Mouse (Mus musculus) embryonic facial prominence, embryonic 14.5 days (tissue): ENCODE measurements around the gene Tctn3. TPM values are rescaled to one million over a fixed set of nuclear protein-coding genes. Genes with fewer than 3 reads are reported as not detected.
"Not testable (repeated sequence)": the region's sequence is repeated elsewhere in the genome, so short reads cannot be mapped to it uniquely, and the experiment has no call there.

Experiments used
- ATAC-seq: fragments of 200-750 bp; cut with Nextera tagmentation; 2 replicates; pipeline ENCODE4 v1.8.0; 2017; ENCODE audit warnings: low read depth, moderate number of reproducible peaks, moderate TSS enrichment
- DNase-seq: peaks from one replicate; pipeline ENCODE4 v3.0.0-alpha.2; 2015; ENCODE audit warnings: low spot score
- H3K27ac ChIP-seq: fragments of 300-500 bp; sonication (generic); replicated peaks from 2 replicates; pipeline ENCODE4 v1.5.1; 2014; ENCODE audit warnings: low read depth, mild to moderate bottlenecking, low read length, moderate library complexity
- H3K27me3 ChIP-seq: fragments of 300-500 bp; sonication (generic); replicated peaks from 2 replicates; pipeline ENCODE4 v1.6.1; 2014; ENCODE audit warnings: low read length; ENCODE audit not compliant: control insufficient read depth, insufficient read depth
- H3K36me3 ChIP-seq: fragments of 300-500 bp; sonication (generic); 2 replicates; pipeline ENCODE4 v1.6.1; 2014; ENCODE audit warnings: low read length, mixed read lengths; ENCODE audit not compliant: control insufficient read depth, insufficient read depth
- H3K4me1 ChIP-seq: fragments of 300-500 bp; sonication (generic); 2 replicates; pipeline ENCODE4 v1.6.1; 2014; ENCODE audit warnings: antibody characterized with exemption, low read length; ENCODE audit not compliant: control insufficient read depth, insufficient read depth
- H3K4me2 ChIP-seq: fragments of 300-500 bp; sonication (generic); 2 replicates; pipeline ENCODE4 v1.6.1; 2014; ENCODE audit warnings: low read depth, mild to moderate bottlenecking, low read length, moderate library complexity, mixed read lengths
- H3K4me3 ChIP-seq: fragments of 300-500 bp; sonication (generic); 2 replicates; pipeline ENCODE4 v1.5.1; 2014; ENCODE audit warnings: low read depth, mild to moderate bottlenecking, low read length
- H3K9ac ChIP-seq: fragments of 300-500 bp; sonication (generic); 2 replicates; pipeline ENCODE4 v1.6.1; 2014; ENCODE audit warnings: low read depth, mild to moderate bottlenecking, low read length, moderate library complexity, mixed read lengths
- H3K9me3 ChIP-seq: fragments of 300-500 bp; sonication (generic); 2 replicates; pipeline ENCODE4 v1.6.1; 2016; ENCODE audit warnings: low read length; ENCODE audit not compliant: control insufficient read depth
- WGBS: fragments of 180-500 bp; shearing (Covaris S2); extraction: QIAGEN DNeasy Blood & Tissue Kit; methylation state at CpG from one replicate; pipeline ENCODE4 v1.1.7; 2014; 5-methylcytosine and 5-hydroxymethylcytosine counted together
- polyA plus RNA-seq: library from polyadenylated mRNA; unstranded; fragments of >200 nt; fragmentation: Nextera tagmentation; extraction: Ambion mirVana; gene quantifications from 2 replicates; pipeline ENCODE4 v1.2.1, GENCODE M21; 2014

Gene Tctn3
- polyA plus RNA-seq, 1 experiment from 2014 or later: 10.5 TPM

DNA sequence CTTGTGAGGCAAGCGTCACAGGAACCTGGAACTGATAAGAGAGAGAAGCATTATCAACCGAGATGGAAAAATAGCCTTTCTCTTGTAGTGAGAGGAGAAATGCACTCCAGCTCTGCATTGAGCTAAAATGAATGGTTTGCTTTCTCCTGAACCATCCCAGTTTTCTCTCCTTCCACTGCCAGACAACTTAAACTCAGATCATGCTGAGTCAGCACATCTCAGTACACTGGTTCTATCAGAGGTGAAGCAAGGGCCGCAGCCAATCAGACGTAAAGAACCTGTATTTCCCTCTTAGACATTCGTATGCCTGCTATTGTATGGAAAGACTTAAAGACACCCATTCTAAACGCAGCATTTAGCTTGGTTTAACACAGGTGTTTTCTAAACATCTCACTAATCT lies 4.4 kb downstream of the Tctn3 start:
- no peak overlapping the region for H3K27ac ChIP-seq
- no peak overlapping the region for H3K4me3 ChIP-seq
- no peak for ATAC-seq
- no peak overlapping the region for H3K4me2 ChIP-seq
- 91% methylated on average over 6 of the region's 6 CpGs for WGBS
- peaks cover 62% of the 10 kb centered on the region for H3K36me3 ChIP-seq
- no peak for DNase-seq
- H3K4me1 ChIP-seq: peaks cover 4% of the 10 kb centered on the region; the same call in 1 of the 2 replicates
- no peak overlapping the region for H3K9ac ChIP-seq
- no peaks in the 10 kb centered on the region for H3K27me3 ChIP-seq
- H3K9me3 ChIP-seq: no peaks in the 10 kb centered on the region

DNA sequence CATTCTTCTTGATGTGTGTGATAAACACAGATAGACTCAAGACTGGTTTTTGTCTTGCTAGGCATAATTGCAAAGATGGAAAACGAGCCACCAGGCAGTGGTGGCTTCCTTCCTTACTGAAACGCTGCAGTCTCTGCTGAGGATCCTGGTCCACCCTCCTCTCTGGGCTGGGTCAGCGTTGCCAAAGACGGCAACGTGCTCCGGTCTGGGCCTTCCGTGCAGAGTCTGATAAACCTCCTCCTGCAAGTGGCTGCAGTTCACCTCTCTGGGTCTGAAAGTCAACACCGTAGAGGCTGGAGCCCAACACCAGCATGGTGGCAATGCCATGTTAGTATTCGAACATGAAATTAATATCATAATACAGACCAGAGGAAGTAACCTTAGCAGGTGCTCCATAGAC lies 6.8 kb downstream of the Tctn3 start:
- 94% methylated on average over 9 of the region's 9 CpGs for WGBS
- Histone ChIP-seq H3K4me3 (no peak overlapping the region), H3K27me3 (no peaks in the 10 kb centered on the region), H3K36me3 (peaks cover 68% of the 10 kb centered on the region), H3K4me2 (no peak overlapping the region), H3K27ac (no peak overlapping the region), H3K9ac (no peak overlapping the region), H3K9me3 (no peaks in the 10 kb centered on the region), H3K4me1 (no peaks in the 10 kb centered on the region)
- ATAC-seq (no peak), DNase-seq (no peak)

DNA sequence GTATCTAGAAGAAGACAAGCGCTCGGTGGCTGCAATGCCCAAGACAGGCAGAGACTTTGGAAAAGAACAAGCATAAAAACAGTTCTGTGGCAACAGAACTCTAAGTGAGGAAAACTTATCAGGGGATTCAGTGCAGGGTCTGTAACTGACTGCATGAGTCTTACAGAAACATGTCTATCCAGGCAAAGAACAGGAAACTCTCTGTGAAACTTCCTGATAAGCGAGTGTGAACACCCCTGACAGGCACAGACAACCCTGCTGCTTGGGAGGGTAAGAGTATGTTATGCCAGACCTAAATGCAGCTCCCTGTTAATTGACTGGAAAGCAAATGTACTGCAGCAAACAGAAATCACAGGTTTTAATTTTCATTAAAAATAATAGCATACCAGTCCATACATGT lies 10.2 kb downstream of the Tctn3 start:
- Histone ChIP-seq H3K9me3 (no peaks in the 10 kb centered on the region), H3K9ac (no peak overlapping the region), H3K27ac (no peak overlapping the region), H3K36me3 (peaks cover 46% of the 10 kb centered on the region), H3K27me3 (no peaks in the 10 kb centered on the region), H3K4me2 (no peak overlapping the region), H3K4me1 (no peaks in the 10 kb centered on the region), H3K4me3 (no peak overlapping the region)
- WGBS: 85% methylated on average over 3 of the region's 3 CpGs
- DNase-seq (no peak), ATAC-seq (no peak)

DNA sequence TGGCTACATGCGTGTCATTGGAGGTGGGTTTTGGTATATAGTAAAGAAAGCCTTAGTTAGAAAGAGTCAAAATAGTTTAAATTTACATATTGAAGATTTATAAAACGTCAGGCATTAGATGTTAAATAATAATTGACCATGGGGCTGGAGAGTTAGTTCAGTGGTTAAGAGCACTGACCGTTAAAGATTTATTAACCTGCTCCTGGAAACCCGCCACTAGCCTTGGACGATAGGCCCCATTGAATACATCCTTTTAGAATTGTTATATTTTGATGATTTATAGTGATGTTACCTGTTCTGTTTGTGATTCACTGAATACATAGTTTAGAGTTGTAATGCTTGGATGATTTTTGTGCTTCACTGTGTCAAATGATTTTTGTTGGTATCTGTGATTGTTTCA lies 11.2 kb downstream of the Tctn3 start:
- H3K9ac ChIP-seq, H3K27me3 ChIP-seq, H3K9me3 ChIP-seq, DNase-seq, H3K4me2 ChIP-seq, H3K27ac ChIP-seq, H3K4me1 ChIP-seq, H3K4me3 ChIP-seq, ATAC-seq: not testable (repeated sequence)
- WGBS: 95% methylated on average over 5 of the region's 5 CpGs
- peaks cover 40% of the 10 kb centered on the region for H3K36me3 ChIP-seq

DNA sequence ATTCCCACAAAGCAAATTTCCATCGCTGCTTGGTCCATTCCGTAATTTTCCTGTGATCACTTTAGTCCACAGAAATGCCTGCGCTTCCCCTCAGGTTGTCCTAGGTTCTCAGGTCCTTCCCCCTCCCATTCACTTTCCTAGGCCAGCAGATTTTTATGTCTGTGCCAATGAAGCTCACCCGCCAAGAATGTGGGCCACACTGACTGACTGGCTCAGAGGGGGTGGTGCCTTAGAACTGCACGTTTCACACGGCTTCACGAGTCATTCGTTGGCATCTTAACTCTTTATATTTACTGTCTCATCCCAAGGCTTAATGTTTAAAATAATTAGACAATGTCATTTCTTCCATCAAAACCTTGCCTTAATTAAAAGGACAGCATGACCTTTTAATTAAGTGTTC lies 16.2 kb downstream of the Tctn3 start:
- Histone ChIP-seq H3K4me3 (no peak overlapping the region), H3K9me3 (no peaks in the 10 kb centered on the region), H3K36me3 (peaks cover 25% of the 10 kb centered on the region; the same call in 1 of the 2 replicates), H3K27me3 (no peaks in the 10 kb centered on the region), H3K9ac (no peak overlapping the region), H3K27ac (no peak overlapping the region), H3K4me2 (no peak overlapping the region), H3K4me1 (no peaks in the 10 kb centered on the region)
- DNase-seq: no peak
- 83% methylated on average over 8 of the region's 8 CpGs for WGBS
- no peak for ATAC-seq

DNA sequence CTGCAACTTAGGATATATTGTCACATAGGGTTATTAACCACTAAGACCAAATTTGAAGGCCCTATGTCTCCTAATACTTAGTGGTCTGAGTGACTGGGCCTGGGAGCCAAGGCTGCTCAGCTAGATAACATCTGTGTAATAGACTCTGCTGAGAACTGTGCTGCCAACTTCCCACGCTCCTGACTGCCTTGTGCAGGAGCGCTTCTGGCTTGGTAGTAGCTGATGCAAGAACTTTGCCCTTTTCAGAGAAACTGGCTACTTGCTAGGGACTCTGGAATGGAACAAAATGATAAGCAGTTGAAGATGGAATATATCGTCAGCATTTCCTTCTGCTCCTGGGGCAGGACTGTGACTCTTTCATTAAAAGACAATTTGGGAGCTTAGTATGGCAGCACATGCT lies 16.8 kb downstream of the Tctn3 start:
- H3K4me3 ChIP-seq: no peak overlapping the region
- ATAC-seq (no peak), DNase-seq (no peak)
- no peaks in the 10 kb centered on the region for H3K27me3 ChIP-seq
- no peaks in the 10 kb centered on the region for H3K9me3 ChIP-seq
- H3K27ac ChIP-seq: no peak overlapping the region
- peaks cover 25% of the 10 kb centered on the region; the same call in 1 of the 2 replicates for H3K36me3 ChIP-seq
- no peak overlapping the region for H3K9ac ChIP-seq
- H3K4me1 ChIP-seq: no peaks in the 10 kb centered on the region
- no peak overlapping the region for H3K4me2 ChIP-seq
- WGBS: 86% methylated on average over 3 of the region's 3 CpGs

DNA sequence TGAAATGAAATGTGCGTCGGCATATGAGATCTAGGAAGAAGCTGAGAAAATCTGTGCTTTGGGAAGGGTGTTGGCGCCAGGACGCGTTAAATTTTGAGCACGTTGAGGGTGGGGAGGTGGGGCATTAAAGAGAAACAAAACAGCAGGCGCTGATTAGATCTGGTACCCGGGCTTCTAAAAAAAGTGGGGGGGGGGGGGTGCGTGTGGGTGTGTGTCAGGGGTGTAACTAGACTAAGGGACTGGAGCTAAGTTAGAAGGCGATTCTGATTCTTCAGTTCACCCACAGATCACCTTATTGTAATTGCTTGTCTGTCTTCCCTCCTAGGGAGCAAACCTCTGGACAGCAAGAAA lies 22.5 kb downstream of the Tctn3 start:
- DNase-seq (no peak), ATAC-seq (no peak)
- H3K4me1 ChIP-seq: peaks cover 10% of the 10 kb centered on the region
- peak overlapping the region; percentile 73 for H3K27ac ChIP-seq
- H3K4me2 ChIP-seq: peak overlapping the region; percentile 79
- peak overlapping the region; percentile 59 for H3K9ac ChIP-seq
- H3K9me3 ChIP-seq: no peaks in the 10 kb centered on the region
- H3K4me3 ChIP-seq: peak overlapping the region; percentile 72
- peaks cover 14% of the 10 kb centered on the region for H3K36me3 ChIP-seq
- WGBS: under 1% methylated on average over 9 of the region's 10 CpGs
- no peaks in the 10 kb centered on the region for H3K27me3 ChIP-seq

DNA sequence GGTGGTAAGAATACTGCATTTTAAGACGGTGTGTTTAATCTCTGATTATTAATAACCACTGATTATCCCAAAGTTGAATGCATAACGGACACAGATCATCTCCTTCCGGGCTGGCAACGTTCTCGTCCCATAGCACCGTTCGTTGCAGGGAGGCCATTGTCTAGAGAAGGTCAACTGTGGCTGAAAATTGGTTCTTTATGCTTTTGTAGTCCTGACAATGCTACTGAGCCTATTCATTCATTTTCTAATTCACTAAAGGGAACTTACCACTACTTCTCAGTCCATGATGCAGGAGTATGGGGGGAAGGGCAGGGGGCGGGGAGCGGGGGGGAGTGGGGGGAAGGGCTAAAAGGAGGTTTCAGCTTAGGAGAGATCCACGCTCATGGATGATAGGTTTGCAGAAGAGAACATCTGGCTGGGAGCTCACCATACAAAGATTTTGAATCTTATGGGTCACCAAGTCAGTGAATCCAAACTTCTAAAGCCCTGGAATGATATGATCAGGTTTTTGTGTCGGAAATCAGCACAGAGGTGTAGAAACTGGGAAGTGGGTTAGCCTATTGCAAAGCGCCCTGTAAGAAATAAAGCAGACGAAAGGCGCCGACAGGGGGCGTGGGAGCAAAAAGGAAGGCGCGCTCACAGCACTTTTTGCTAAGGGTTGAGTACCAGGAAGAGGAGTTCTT lies 23.0 kb downstream of the Tctn3 start:
- Histone ChIP-seq H3K27me3 (no peaks in the 10 kb centered on the region), H3K4me1 (peaks cover 10% of the 10 kb centered on the region), H3K27ac (peak overlapping the region; percentile 73), H3K4me2 (peak overlapping the region; percentile 79), H3K4me3 (peak overlapping the region; percentile 72), H3K9me3 (no peaks in the 10 kb centered on the region), H3K36me3 (peaks cover 12% of the 10 kb centered on the region), H3K9ac (peak overlapping the region; percentile 59)
- DNase-seq (peak; percentile 95), ATAC-seq (peak; percentile 73)
- under 1% methylated on average over 18 of the region's 18 CpGs for WGBS

DNA sequence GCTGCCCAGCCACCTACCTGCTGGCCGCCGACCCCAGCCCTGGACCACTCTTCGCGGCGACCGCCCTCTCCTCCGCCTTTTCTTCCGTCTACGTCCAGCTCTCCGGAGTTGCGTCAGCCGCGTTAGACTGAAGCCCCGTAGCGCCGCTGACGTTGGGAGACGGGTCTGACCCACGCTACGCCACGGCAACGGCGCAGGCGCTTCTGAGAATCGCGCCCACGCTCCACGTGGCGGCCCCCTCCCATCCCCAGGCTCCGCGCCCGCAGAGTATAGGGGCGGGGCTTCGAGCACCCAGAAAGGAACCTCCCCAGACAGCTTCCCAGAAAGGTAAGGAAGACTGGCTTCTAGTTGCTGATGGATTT lies 23.8 kb downstream of the Tctn3 start, which contains the start of gene Aldh18a1:
TSS of gene Aldh18a1 (minus strand) at position 171 of the 362 bp plus-strand sequence.
- Histone ChIP-seq H3K9ac (peak within 1 kb of the TSS; percentile 73), H3K27ac (peak within 1 kb of the TSS; percentile 73; the same call in 1 of the 2 replicates), H3K36me3 (peaks cover 16% of the 10 kb centered on the region), H3K4me3 (peak within 1 kb of the TSS; percentile 72), H3K27me3 (no peaks in the 10 kb centered on the region), H3K4me1 (peaks cover 10% of the 10 kb centered on the region), H3K4me2 (peak within 1 kb of the TSS; percentile 79), H3K9me3 (no peaks in the 10 kb centered on the region)
- DNase-seq: peak; percentile 96
- peak; percentile 96 for ATAC-seq
- 0% methylated on average over 24 of the region's 34 CpGs for WGBS
